ENCODE assay signal across 16 mouse cellular contexts in the genomic region with DNA sequence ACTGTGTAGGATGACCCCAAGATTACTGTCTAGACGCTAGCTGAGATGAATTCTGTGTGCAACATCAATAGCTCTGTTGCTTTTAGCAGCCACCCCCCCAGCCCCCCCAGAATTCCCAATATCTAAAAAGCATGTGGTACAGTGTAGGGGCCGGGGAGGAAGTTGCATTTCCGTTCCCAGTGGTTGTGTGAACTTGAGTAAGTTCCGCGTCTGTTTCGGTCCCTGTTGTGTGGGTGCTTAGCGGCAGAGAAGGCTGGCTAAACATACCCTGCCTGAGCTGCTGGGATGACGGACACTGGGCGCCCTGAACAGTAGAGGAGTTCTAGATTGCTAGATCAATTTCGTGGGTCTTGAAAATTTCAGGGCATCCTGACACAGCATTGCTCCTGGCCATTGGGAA. TPM values are rescaled to one million over a fixed set of nuclear protein-coding genes. Genes with fewer than 3 reads are reported as not detected.
DNase-seq lines count a peak whose midpoint lies in the region; ATAC-seq and TF ChIP-seq lines count a peak whose summit lies in the region.
"Had no signal": no experiment of that assay in that cellular context is flagged by ENCODE, and none has a peak within 500 bp of the region (broad histone marks: within the 10 kb centered on the region; RNA-seq: fewer than 3 reads in every experiment).

No protein-coding gene starts in this region.

- 67% methylated on average over 10 of the region's 10 CpGs for WGBS in kidney, adult 2 months
- 33% methylated on average over 10 of the region's 10 CpGs for WGBS in liver, embryonic 12.5 days (ENCODE audit: insufficient replicate concordance)

- H3K36me3 ChIP-seq in kidney, adult 2 months (ENCODE audit: control insufficient read depth, insufficient read depth, low read length): no peaks in the 10 kb centered on the region
- H3K36me3 ChIP-seq in liver, embryonic 12.5 days: no peaks in the 10 kb centered on the region
- H3K36me3 ChIP-seq: hindbrain, embryonic 13.5 days; midbrain, embryonic 12.5 days; neural tube, embryonic 13.5 days; stomach, embryonic 15.5 days had no signal

- peak; percentile 39 for DNase-seq in kidney, adult 2 months
- DNase-seq in kidney, postnatal 4 days: no peak
- no peak for DNase-seq in thymus, postnatal 36 days
- no peak for DNase-seq in cerebellum, adult 18-20 months
- DNase-seq: cerebellum, postnatal 25 days; lung, adult 2 months; right cerebral cortex, adult 18-20 months; thymus, adult 18-20 months had no signal

- no peaks in the 10 kb centered on the region for H3K27me3 ChIP-seq in kidney, adult 2 months (replicated peaks; ENCODE audit: control insufficient read depth, insufficient read depth, low read length)
- peaks cover 25% of the 10 kb centered on the region for H3K27me3 ChIP-seq in liver, embryonic 12.5 days (replicated peaks)
- H3K27me3 ChIP-seq: midbrain, embryonic 12.5 days; neural tube, embryonic 13.5 days; stomach, embryonic 15.5 days had no signal

- no peak overlapping the region for H3K4me3 ChIP-seq in kidney, adult 2 months (ENCODE audit: insufficient read depth, low read depth, low read length)
- H3K4me3 ChIP-seq in liver, embryonic 12.5 days: no peak overlapping the region
- H3K4me3 ChIP-seq: hindbrain, embryonic 13.5 days; midbrain, embryonic 12.5 days; neural tube, embryonic 13.5 days; stomach, embryonic 15.5 days had no signal

- H3K4me2 ChIP-seq in liver, embryonic 12.5 days: no peak overlapping the region
- H3K4me2 ChIP-seq: hindbrain, embryonic 13.5 days; midbrain, embryonic 12.5 days; neural tube, embryonic 13.5 days had no signal

- H3K9me3 ChIP-seq in liver, embryonic 12.5 days (replicated peaks): no peaks in the 10 kb centered on the region
- H3K9me3 ChIP-seq: hindbrain, embryonic 13.5 days; midbrain, embryonic 12.5 days; neural tube, embryonic 13.5 days; stomach, embryonic 15.5 days had no signal

- H3K9ac ChIP-seq in liver, embryonic 12.5 days: no peak overlapping the region
- H3K9ac ChIP-seq: hindbrain, embryonic 13.5 days; midbrain, embryonic 12.5 days; neural tube, embryonic 13.5 days; stomach, embryonic 15.5 days had no signal

- no peak for TF ChIP-seq CTCF in kidney, adult 2 months (conservative IDR thresholded peaks at IDR 0.05; ENCODE audit: insufficient read depth, insufficient read length, low read depth, low read length)

- peak overlapping the region; percentile 37 for H3K27ac ChIP-seq in kidney, adult 2 months (ENCODE audit: insufficient read depth, low read depth, low read length)
- H3K27ac ChIP-seq in liver, embryonic 12.5 days: no peak overlapping the region
- H3K27ac ChIP-seq: hindbrain, embryonic 13.5 days; midbrain, embryonic 12.5 days; neural tube, embryonic 13.5 days; stomach, embryonic 15.5 days had no signal

- H3K4me1 ChIP-seq in kidney, adult 2 months (ENCODE audit: control insufficient read depth, insufficient read depth, low read length): peaks cover 27% of the 10 kb centered on the region
- H3K4me1 ChIP-seq in liver, embryonic 12.5 days: peaks cover 24% of the 10 kb centered on the region; the same call in 1 of the 2 replicates
- H3K4me1 ChIP-seq: hindbrain, embryonic 13.5 days; midbrain, embryonic 12.5 days had no signal

- ATAC-seq in common myeloid progenitor, adult 5-6 weeks (replicated peaks; ENCODE audit: low read depth, poor library complexity, severe bottlenecking): peak; percentile 59
- peak; percentile 22; the same call in 1 of the 2 replicates for ATAC-seq in liver, embryonic 12.5 days
- peak; percentile 70 for ATAC-seq in megakaryocyte progenitor cell, adult 5-6 weeks (replicated peaks; ENCODE audit: poor library complexity)
- ATAC-seq: inflammation-experienced regulatory T-cells, adult 6 months had no signal

- no peak for TF ChIP-seq POLR2A in kidney, adult 2 months (IDR thresholded peaks at IDR 0.05; ENCODE audit: low read depth, low read length)

RNA-seq across cellular contexts. Expression of gene Lifr, which starts 46.5 kb away (rescaled TPM):
- polyA plus RNA-seq in kidney, adult 2 months (2012; rRNA removed): 26.2 and 64.8 TPM in 2 replicates
- 0.41 and 4.1 TPM in 2 replicates for total RNA-seq in common myeloid progenitor, adult 5-6 weeks (2017)
- 19.8 and 24.9 TPM in 2 replicates for polyA plus RNA-seq in liver, embryonic 12.5 days (2016; fragmentation: Nextera tagmentation; extraction: Ambion mirVana)
- 0.22 and 0.57 TPM in 2 replicates for total RNA-seq in megakaryocyte progenitor cell, adult 5-6 weeks (2015)
- 0.25 and 0.27 TPM in 2 replicates for total RNA-seq in megakaryocyte progenitor cell, adult 5-6 weeks (2017)
